Mouse (Mus musculus): ENCODE measurements around the gene Dntt. TPM values are rescaled to one million over a fixed set of nuclear protein-coding genes. Genes with fewer than 3 reads are reported as not detected.
A peak's percentile ranks its signal among the peaks of the same experiment; 100 is the strongest.

The Dntt gene
- polyA plus RNA-seq, 1 experiment, result not detected

GRCm38 (mm10) chr19:41014003-41014402 lies 15.1 kb upstream of the Dntt start:
- no peak overlapping the region for H3K4me3 ChIP-seq (ENCODE audit: low read depth, low read length)
- H3K27me3 ChIP-seq (ENCODE audit: control insufficient read depth, insufficient read depth, low read length, poor library complexity, severe bottlenecking), result no peaks in the 10 kb centered on the region
- H3K9me3 ChIP-seq (replicated peaks; ENCODE audit: control insufficient read depth, insufficient read depth, low read length, poor library complexity, severe bottlenecking), result no peaks in the 10 kb centered on the region
- H3K27ac ChIP-seq (ENCODE audit: insufficient read depth, low read length), result peak overlapping the region; percentile 51
- H3K9ac ChIP-seq (ENCODE audit: low read depth, poor library complexity, severe bottlenecking), result no peak overlapping the region
- H3K4me1 ChIP-seq (ENCODE audit: control insufficient read depth, insufficient read depth, low read length), result peaks cover 9% of the 10 kb centered on the region
- H3K36me3 ChIP-seq (ENCODE audit: control insufficient read depth, insufficient read depth, low read length, poor library complexity, severe bottlenecking), result no peaks in the 10 kb centered on the region
- no peak for TF ChIP-seq POLR2A (IDR thresholded peaks at IDR 0.05; ENCODE audit: insufficient read depth, low read length)

- H3K9ac ChIP-seq (ENCODE audit: low read depth, poor library complexity, severe bottlenecking), result no peak overlapping the region
- no peaks in the 10 kb centered on the region for H3K27me3 ChIP-seq (ENCODE audit: control insufficient read depth, insufficient read depth, low read length, poor library complexity, severe bottlenecking)
- TF ChIP-seq CTCF (IDR thresholded peaks at IDR 0.05; ENCODE audit: low read depth, low read length), result peak; percentile 30
- TF ChIP-seq POLR2A (IDR thresholded peaks at IDR 0.05; ENCODE audit: insufficient read depth, low read length), result no peak
- H3K4me3 ChIP-seq (ENCODE audit: low read depth, low read length), result peak overlapping the region; percentile 65
- no peaks in the 10 kb centered on the region for H3K9me3 ChIP-seq (replicated peaks; ENCODE audit: control insufficient read depth, insufficient read depth, low read length, poor library complexity, severe bottlenecking)
- H3K4me1 ChIP-seq (ENCODE audit: control insufficient read depth, insufficient read depth, low read length), result peaks cover 8% of the 10 kb centered on the region
- no peaks in the 10 kb centered on the region for H3K36me3 ChIP-seq (ENCODE audit: control insufficient read depth, insufficient read depth, low read length, poor library complexity, severe bottlenecking)
- no peak overlapping the region for H3K27ac ChIP-seq (ENCODE audit: insufficient read depth, low read length)
Observed at GRCm38 (mm10) chr19:41015951-41016716, 12.9 kb upstream of the Dntt start.

DNA sequence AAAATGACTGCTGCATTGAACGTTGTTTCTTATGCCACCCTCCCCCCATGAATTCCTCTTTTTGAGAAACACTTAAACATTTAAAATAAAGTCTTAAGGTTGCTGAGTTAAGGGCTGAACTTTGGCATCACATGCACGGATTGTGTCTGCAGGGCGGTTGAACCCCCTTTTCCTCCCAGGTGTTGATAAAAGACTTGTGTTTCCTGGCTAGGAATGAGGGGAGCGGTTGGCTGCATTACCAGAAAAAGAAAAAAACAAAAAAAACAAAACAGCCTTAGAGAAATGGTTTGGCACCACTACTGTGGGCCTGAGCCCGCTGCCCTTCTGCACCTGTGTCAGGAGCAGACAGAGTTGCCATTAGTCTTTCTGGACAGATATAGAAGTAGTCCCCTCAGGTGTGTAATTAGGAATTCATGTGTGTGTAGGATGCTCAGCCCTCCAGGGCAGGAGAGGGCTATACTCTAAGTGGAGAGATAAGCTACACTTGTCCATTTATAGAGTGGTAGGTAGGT lies 9.9 kb upstream of the Dntt start:
- TF ChIP-seq POLR2A (IDR thresholded peaks at IDR 0.05; ENCODE audit: insufficient read depth, low read length), result no peak
- TF ChIP-seq EP300 (IDR thresholded peaks at IDR 0.05; ENCODE audit: insufficient read depth, low read depth, low read length), result no peak
- TF ChIP-seq CTCF (IDR thresholded peaks at IDR 0.05; ENCODE audit: low read depth, low read length), result no peak
- no peak overlapping the region for H3K4me3 ChIP-seq (ENCODE audit: low read depth, low read length)
- no peaks in the 10 kb centered on the region for H3K27me3 ChIP-seq (ENCODE audit: control insufficient read depth, insufficient read depth, low read length, poor library complexity, severe bottlenecking)
- H3K9ac ChIP-seq (ENCODE audit: low read depth, poor library complexity, severe bottlenecking), result no peak overlapping the region
- H3K9me3 ChIP-seq (replicated peaks; ENCODE audit: control insufficient read depth, insufficient read depth, low read length, poor library complexity, severe bottlenecking), result no peaks in the 10 kb centered on the region
- H3K36me3 ChIP-seq (ENCODE audit: control insufficient read depth, insufficient read depth, low read length, poor library complexity, severe bottlenecking), result no peaks in the 10 kb centered on the region
- no peaks in the 10 kb centered on the region for H3K4me1 ChIP-seq (ENCODE audit: control insufficient read depth, insufficient read depth, low read length)
- no peak overlapping the region for H3K27ac ChIP-seq (ENCODE audit: insufficient read depth, low read length)

- Histone ChIP-seq H3K4me3 (ENCODE audit: low read depth, low read length) (no peak overlapping the region), H3K27me3 (ENCODE audit: control insufficient read depth, insufficient read depth, low read length, poor library complexity, severe bottlenecking) (no peaks in the 10 kb centered on the region), H3K9me3 (replicated peaks; ENCODE audit: control insufficient read depth, insufficient read depth, low read length, poor library complexity, severe bottlenecking) (no peaks in the 10 kb centered on the region), H3K36me3 (ENCODE audit: control insufficient read depth, insufficient read depth, low read length, poor library complexity, severe bottlenecking) (no peaks in the 10 kb centered on the region), H3K27ac (ENCODE audit: insufficient read depth, low read length) (no peak overlapping the region), H3K9ac (ENCODE audit: low read depth, poor library complexity, severe bottlenecking) (no peak overlapping the region), H3K4me1 (ENCODE audit: control insufficient read depth, insufficient read depth, low read length) (no peaks in the 10 kb centered on the region)
- no peak for TF ChIP-seq EP300 (IDR thresholded peaks at IDR 0.05; ENCODE audit: insufficient read depth, low read depth, low read length)
- no peak for TF ChIP-seq CTCF (IDR thresholded peaks at IDR 0.05; ENCODE audit: low read depth, low read length)
- TF ChIP-seq POLR2A (IDR thresholded peaks at IDR 0.05; ENCODE audit: insufficient read depth, low read length), result no peak
Observed at GRCm38 (mm10) chr19:41020537-41020936, 8.5 kb upstream of the Dntt start.

DNA sequence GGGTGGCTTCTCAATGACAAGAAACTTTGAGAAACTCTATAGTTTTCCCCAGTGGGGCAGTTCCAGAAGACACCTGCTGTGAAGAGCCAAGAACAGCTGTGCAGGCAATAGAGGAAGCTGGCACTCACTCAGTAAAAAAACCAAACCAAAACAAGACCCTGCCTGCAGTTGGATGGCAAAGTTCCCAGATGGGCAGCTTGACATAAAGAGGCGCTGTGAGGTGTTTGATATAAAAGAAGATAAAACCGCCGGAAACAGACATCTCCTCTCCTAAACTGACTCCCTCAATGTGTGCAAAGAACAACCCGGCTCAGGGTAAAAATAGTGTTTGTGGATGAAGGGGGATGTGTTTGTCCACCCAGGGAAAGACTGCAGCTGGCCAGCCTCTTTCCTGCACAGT lies 6.8 kb upstream of the Dntt start:
- TF ChIP-seq CTCF (IDR thresholded peaks at IDR 0.05; ENCODE audit: low read depth, low read length), result no peak
- no peak for TF ChIP-seq POLR2A (IDR thresholded peaks at IDR 0.05; ENCODE audit: insufficient read depth, low read length)
- no peak for TF ChIP-seq EP300 (IDR thresholded peaks at IDR 0.05; ENCODE audit: insufficient read depth, low read depth, low read length)
- no peak overlapping the region for H3K27ac ChIP-seq (ENCODE audit: insufficient read depth, low read length)
- no peaks in the 10 kb centered on the region for H3K36me3 ChIP-seq (ENCODE audit: control insufficient read depth, insufficient read depth, low read length, poor library complexity, severe bottlenecking)
- H3K27me3 ChIP-seq (ENCODE audit: control insufficient read depth, insufficient read depth, low read length, poor library complexity, severe bottlenecking), result no peaks in the 10 kb centered on the region
- H3K4me1 ChIP-seq (ENCODE audit: control insufficient read depth, insufficient read depth, low read length), result no peaks in the 10 kb centered on the region
- H3K9me3 ChIP-seq (replicated peaks; ENCODE audit: control insufficient read depth, insufficient read depth, low read length, poor library complexity, severe bottlenecking), result no peaks in the 10 kb centered on the region
- no peak overlapping the region for H3K9ac ChIP-seq (ENCODE audit: low read depth, poor library complexity, severe bottlenecking)
- no peak overlapping the region for H3K4me3 ChIP-seq (ENCODE audit: low read depth, low read length)

GRCm38 (mm10) chr19:41026551-41026950 lies 2.5 kb upstream of the Dntt start:
- TF ChIP-seq POLR2A (IDR thresholded peaks at IDR 0.05; ENCODE audit: insufficient read depth, low read length) (no peak), CTCF (IDR thresholded peaks at IDR 0.05; ENCODE audit: low read depth, low read length) (no peak), EP300 (IDR thresholded peaks at IDR 0.05; ENCODE audit: insufficient read depth, low read depth, low read length) (no peak)
- H3K36me3 ChIP-seq (ENCODE audit: control insufficient read depth, insufficient read depth, low read length, poor library complexity, severe bottlenecking), result no peaks in the 10 kb centered on the region

More at GRCm38 (mm10) chr19:41026551-41026950, 2.5 kb upstream of the Dntt start:
- Histone ChIP-seq H3K27ac (ENCODE audit: insufficient read depth, low read length) (no peak overlapping the region), H3K27me3 (ENCODE audit: control insufficient read depth, insufficient read depth, low read length, poor library complexity, severe bottlenecking) (no peaks in the 10 kb centered on the region), H3K4me1 (ENCODE audit: control insufficient read depth, insufficient read depth, low read length) (no peaks in the 10 kb centered on the region), H3K9me3 (replicated peaks; ENCODE audit: control insufficient read depth, insufficient read depth, low read length, poor library complexity, severe bottlenecking) (no peaks in the 10 kb centered on the region), H3K9ac (ENCODE audit: low read depth, poor library complexity, severe bottlenecking) (no peak overlapping the region), H3K4me3 (ENCODE audit: low read depth, low read length) (no peak overlapping the region)

Measured in ES-Bruce4 (cell line).